Comparison of ENCODE assay signal across 9 mouse cellular contexts in genomic region chr7:101868241-101869162, GRCm38 (mm10). TPM values are rescaled to one million over a fixed set of nuclear protein-coding genes. Genes with fewer than 3 reads are reported as not detected.
DNase-seq lines count a peak whose midpoint lies in the region; ATAC-seq and TF ChIP-seq lines count a peak whose summit lies in the region.
"Had no signal": no experiment of that assay in that cellular context is flagged by ENCODE, and none has a peak within 500 bp of the region (broad histone marks: within the 10 kb centered on the region; RNA-seq: fewer than 3 reads in every experiment).

No protein-coding gene starts in this region.

- TF ChIP-seq POLR2A in brain, embryonic 14.5 days (IDR thresholded peaks at IDR 0.05; ENCODE audit: borderline replicate concordance, extremely low read depth, insufficient read depth, insufficient read length, poor library complexity, severe bottlenecking): no peak
- TF ChIP-seq POLR2A in kidney, adult 2 months (IDR thresholded peaks at IDR 0.05; ENCODE audit: low read depth, low read length): no peak

- peaks cover 4% of the 10 kb centered on the region for H3K4me1 ChIP-seq in forebrain, embryonic 12.5 days
- H3K4me1 ChIP-seq in forebrain, embryonic 13.5 days: 0 out of 2 replicates have a peak, but pooled peaks cover 2% of the 10 kb centered on the region
- peaks cover 15% of the 10 kb centered on the region; the same call in 1 of the 2 replicates for H3K4me1 ChIP-seq in kidney, adult 2 months (ENCODE audit: control insufficient read depth, insufficient read depth, low read length)
- H3K4me1 ChIP-seq in midbrain, embryonic 15.5 days: peaks cover 6% of the 10 kb centered on the region; the same call in 1 of the 2 replicates
- H3K4me1 ChIP-seq: limb, embryonic 12.5 days had no signal

- TF ChIP-seq CTCF in brain, embryonic 14.5 days (IDR thresholded peaks at IDR 0.05; ENCODE audit: borderline replicate concordance, extremely low read depth, insufficient read depth, insufficient read length): no peak
- TF ChIP-seq CTCF in kidney, adult 2 months (conservative IDR thresholded peaks at IDR 0.05; ENCODE audit: insufficient read depth, insufficient read length, low read depth, low read length): no peak

- no peak overlapping the region for H3K4me2 ChIP-seq in forebrain, embryonic 12.5 days
- no peak overlapping the region for H3K4me2 ChIP-seq in forebrain, embryonic 13.5 days
- H3K4me2 ChIP-seq in midbrain, embryonic 15.5 days: no peak overlapping the region
- H3K4me2 ChIP-seq: limb, embryonic 12.5 days had no signal

- no peak overlapping the region for H3K4me3 ChIP-seq in forebrain, embryonic 12.5 days (replicated peaks)
- no peak overlapping the region for H3K4me3 ChIP-seq in forebrain, embryonic 13.5 days
- peak overlapping the region; percentile 51 for H3K4me3 ChIP-seq in kidney, adult 2 months (ENCODE audit: insufficient read depth, low read depth, low read length)
- H3K4me3 ChIP-seq in midbrain, embryonic 15.5 days: no peak overlapping the region
- H3K4me3 ChIP-seq: limb, embryonic 12.5 days had no signal

- H3K9me3 ChIP-seq in forebrain, embryonic 12.5 days: no peaks in the 10 kb centered on the region
- H3K9me3 ChIP-seq in forebrain, embryonic 13.5 days (replicated peaks): no peaks in the 10 kb centered on the region
- no peaks in the 10 kb centered on the region for H3K9me3 ChIP-seq in midbrain, embryonic 15.5 days
- H3K9me3 ChIP-seq: limb, embryonic 12.5 days had no signal

- no peak for ATAC-seq in forebrain, embryonic 12.5 days (ENCODE audit: low FRiP score)
- ATAC-seq in forebrain, embryonic 13.5 days: no peak
- peak; percentile 37; the same call in 1 of the 2 replicates for ATAC-seq in midbrain, embryonic 15.5 days (replicated peaks)

- H3K36me3 ChIP-seq in forebrain, embryonic 12.5 days (replicated peaks): no peaks in the 10 kb centered on the region
- no peaks in the 10 kb centered on the region for H3K36me3 ChIP-seq in forebrain, embryonic 13.5 days (ENCODE audit: poor library complexity, severe bottlenecking)
- no peaks in the 10 kb centered on the region; the same call in 1 of the 2 replicates for H3K36me3 ChIP-seq in kidney, adult 2 months (ENCODE audit: control insufficient read depth, insufficient read depth, low read length)
- H3K36me3 ChIP-seq in midbrain, embryonic 15.5 days (replicated peaks): no peaks in the 10 kb centered on the region
- H3K36me3 ChIP-seq: limb, embryonic 12.5 days had no signal

- 53% methylated on average over 13 of the region's 13 CpGs for WGBS in forebrain, embryonic 12.5 days
- WGBS in forebrain, embryonic 13.5 days: 54% methylated on average over 13 of the region's 13 CpGs
- 38% methylated on average over 13 of the region's 13 CpGs for WGBS in kidney, adult 2 months
- WGBS in midbrain, embryonic 15.5 days: 35% methylated on average over 13 of the region's 13 CpGs

- H3K9ac ChIP-seq in forebrain, embryonic 12.5 days: no peak overlapping the region
- H3K9ac ChIP-seq in forebrain, embryonic 13.5 days: no peak overlapping the region
- no peak overlapping the region for H3K9ac ChIP-seq in midbrain, embryonic 15.5 days
- H3K9ac ChIP-seq: limb, embryonic 12.5 days had no signal

- H3K27ac ChIP-seq in forebrain, embryonic 12.5 days: peak overlapping the region; percentile 31
- H3K27ac ChIP-seq in forebrain, embryonic 13.5 days: no peak overlapping the region
- peak overlapping the region; percentile 84 for H3K27ac ChIP-seq in kidney, adult 2 months (ENCODE audit: insufficient read depth, low read depth, low read length)
- no peak overlapping the region for H3K27ac ChIP-seq in midbrain, embryonic 15.5 days
- H3K27ac ChIP-seq: limb, embryonic 12.5 days had no signal

- no peaks in the 10 kb centered on the region for H3K27me3 ChIP-seq in forebrain, embryonic 12.5 days
- H3K27me3 ChIP-seq in forebrain, embryonic 13.5 days: no peaks in the 10 kb centered on the region
- H3K27me3 ChIP-seq in kidney, adult 2 months (replicated peaks; ENCODE audit: control insufficient read depth, insufficient read depth, low read length): no peaks in the 10 kb centered on the region
- no peaks in the 10 kb centered on the region for H3K27me3 ChIP-seq in midbrain, embryonic 15.5 days (replicated peaks)
- H3K27me3 ChIP-seq: limb, embryonic 12.5 days had no signal

- DNase-seq in brain, embryonic 14.5 days (ENCODE audit: low read depth): peak; percentile 45
- peak; percentile 85 for DNase-seq in kidney, adult 2 months
- DNase-seq in lung, postnatal 25 days (ENCODE audit: low spot score): no peak
- no peak for DNase-seq in urinary bladder, adult 18-20 months (ENCODE audit: low spot score in 2 of 2)
- DNase-seq in adrenal gland, postnatal 14 days: no peak

RNA-seq across cellular contexts. Expression of gene Folr1, which starts 2.1 kb away (rescaled TPM):
- 5.5 and 8.2 TPM in 2 replicates for polyA plus RNA-seq in forebrain, embryonic 12.5 days (2016; fragmentation: Nextera tagmentation; extraction: Ambion mirVana)
- polyA plus RNA-seq in forebrain, embryonic 13.5 days (2015; fragmentation: Nextera tagmentation; extraction: Ambion mirVana): 8.6 and 20.1 TPM in 2 replicates
- polyA plus RNA-seq in brain, embryonic 14.5 days (2012; rRNA removed): 16.3 and 25.3 TPM in 2 replicates
- polyA plus RNA-seq in kidney, adult 2 months (2012; rRNA removed): 942 and 1,044 TPM in 2 replicates
- 17.4 and 18.8 TPM in 2 replicates for polyA plus RNA-seq in midbrain, embryonic 15.5 days (2015; fragmentation: Nextera tagmentation; extraction: Ambion mirVana)
- 2.6 and 3.0 TPM in 2 replicates for total RNA-seq in adrenal gland, postnatal 14 days (2021)
- polyA plus RNA-seq: limb, embryonic 12.5 days had no signal

RNA-seq across cellular contexts. Expression of gene Anapc15, which starts 5.0 kb away (rescaled TPM):
- polyA plus RNA-seq in forebrain, embryonic 12.5 days (2016; fragmentation: Nextera tagmentation; extraction: Ambion mirVana): 93.1 and 96.9 TPM in 2 replicates
- 95.4 and 106 TPM in 2 replicates for polyA plus RNA-seq in forebrain, embryonic 13.5 days (2015; fragmentation: Nextera tagmentation; extraction: Ambion mirVana)
- polyA plus RNA-seq in brain, embryonic 14.5 days (2012; rRNA removed): 88.7 and 115 TPM in 2 replicates
- 40.2 and 42.6 TPM in 2 replicates for polyA plus RNA-seq in kidney, adult 2 months (2012; rRNA removed)
- 76.9 and 78.1 TPM in 2 replicates for polyA plus RNA-seq in midbrain, embryonic 15.5 days (2015; fragmentation: Nextera tagmentation; extraction: Ambion mirVana)
- total RNA-seq in adrenal gland, postnatal 14 days (2021): 24.0 and 27.0 TPM in 2 replicates

RNA-seq across cellular contexts. Expression of gene Folr2, which starts 11.5 kb away (rescaled TPM):
- polyA plus RNA-seq in forebrain, embryonic 12.5 days (2016; fragmentation: Nextera tagmentation; extraction: Ambion mirVana): 1.4 and 1.9 TPM in 2 replicates
- polyA plus RNA-seq in forebrain, embryonic 13.5 days (2015; fragmentation: Nextera tagmentation; extraction: Ambion mirVana): 0.67 and 0.75 TPM in 2 replicates
- 4.3 and 4.5 TPM in 2 replicates for polyA plus RNA-seq in brain, embryonic 14.5 days (2012; rRNA removed)
- polyA plus RNA-seq in kidney, adult 2 months (2012; rRNA removed): 11.2 and 11.7 TPM in 2 replicates
- polyA plus RNA-seq in midbrain, embryonic 15.5 days (2015; fragmentation: Nextera tagmentation; extraction: Ambion mirVana): 2.3 and 2.8 TPM in 2 replicates
- total RNA-seq in adrenal gland, postnatal 14 days (2021): 2.9 and 3.9 TPM in 2 replicates
- polyA plus RNA-seq: limb, embryonic 12.5 days had no signal

RNA-seq across cellular contexts. Expression of gene Inppl1, which starts 30.5 kb away (rescaled TPM):
- 33.0 and 41.4 TPM in 2 replicates for polyA plus RNA-seq in forebrain, embryonic 12.5 days (2016; fragmentation: Nextera tagmentation; extraction: Ambion mirVana)
- 23.9 and 31.8 TPM in 2 replicates for polyA plus RNA-seq in forebrain, embryonic 13.5 days (2015; fragmentation: Nextera tagmentation; extraction: Ambion mirVana)
- polyA plus RNA-seq in brain, embryonic 14.5 days (2012; rRNA removed): 29.9 and 36.2 TPM in 2 replicates
- 62.1 and 81.3 TPM in 2 replicates for polyA plus RNA-seq in kidney, adult 2 months (2012; rRNA removed)
- 11.5 and 14.9 TPM in 2 replicates for polyA plus RNA-seq in midbrain, embryonic 15.5 days (2015; fragmentation: Nextera tagmentation; extraction: Ambion mirVana)
- total RNA-seq in adrenal gland, postnatal 14 days (2021): 87.3 and 87.4 TPM in 2 replicates

RNA-seq across cellular contexts. Expression of gene Lamtor1, which starts 37.2 kb away (rescaled TPM):
- 129 and 134 TPM in 2 replicates for polyA plus RNA-seq in forebrain, embryonic 12.5 days (2016; fragmentation: Nextera tagmentation; extraction: Ambion mirVana)
- polyA plus RNA-seq in forebrain, embryonic 13.5 days (2015; fragmentation: Nextera tagmentation; extraction: Ambion mirVana): 152 and 158 TPM in 2 replicates
- polyA plus RNA-seq in brain, embryonic 14.5 days (2012; rRNA removed): 169 and 197 TPM in 2 replicates
- polyA plus RNA-seq in kidney, adult 2 months (2012; rRNA removed): 255 and 267 TPM in 2 replicates
- 154 and 164 TPM in 2 replicates for polyA plus RNA-seq in midbrain, embryonic 15.5 days (2015; fragmentation: Nextera tagmentation; extraction: Ambion mirVana)
- total RNA-seq in adrenal gland, postnatal 14 days (2021): 116 and 118 TPM in 2 replicates

Comparison
In these comparisons a context has a peak if more than half of its experiments do, and no peak if none do; other contexts are left out.
1. H3K27ac ChIP-seq: peak in forebrain, embryonic 12.5 days (single experiment) and kidney, adult 2 months (single experiment); none in forebrain, embryonic 13.5 days (single experiment) and midbrain, embryonic 15.5 days (single experiment).
2. DNase-seq: peak in brain, embryonic 14.5 days (single experiment) and kidney, adult 2 months (single experiment); none in lung, postnatal 25 days (single experiment), urinary bladder, adult 18-20 months (0 of 2) and adrenal gland, postnatal 14 days (single experiment).
3. RNA of gene Folr1, which starts 2.1 kb away (polyA plus RNA-seq): 942 to 1,044 TPM in kidney, adult 2 months; 16.3 to 25.3 TPM in brain, embryonic 14.5 days, 17.4 to 18.8 TPM in midbrain, embryonic 15.5 days, 8.6 to 20.1 TPM in forebrain, embryonic 13.5 days and 5.5 to 8.2 TPM in forebrain, embryonic 12.5 days; every median in the first group is over 10 times any median in the second.